Mouse (Mus musculus): ENCODE results near the gene Ptbp1.

- no peak for TF ChIP-seq POLR2A (IDR thresholded peaks at IDR 0.05; ENCODE audit: insufficient read depth, low read depth, low read length)
- TF ChIP-seq CTCF (IDR thresholded peaks at IDR 0.05; ENCODE audit: insufficient read depth, low read depth, low read length) = no peak
Measured at GRCm38 (mm10) chr10:79815671-79816494, 38.3 kb upstream of the Ptbp1 start.
